Mouse (Mus musculus): ENCODE data around the gene Pou5f1. TPM values are rescaled to one million over a fixed set of nuclear protein-coding genes. Genes with fewer than 3 reads are reported as not detected.
"Not testable (repeated sequence)": the region's sequence is repeated elsewhere in the genome, so short reads cannot be mapped to it uniquely, and the experiment has no call there.

The Pou5f1 gene
- 0.09 TPM in 1 of 2 replicates, not detected in the other for polyA plus RNA-seq (2016; fragmentation: Nextera tagmentation; extraction: Ambion mirVana)

DNA sequence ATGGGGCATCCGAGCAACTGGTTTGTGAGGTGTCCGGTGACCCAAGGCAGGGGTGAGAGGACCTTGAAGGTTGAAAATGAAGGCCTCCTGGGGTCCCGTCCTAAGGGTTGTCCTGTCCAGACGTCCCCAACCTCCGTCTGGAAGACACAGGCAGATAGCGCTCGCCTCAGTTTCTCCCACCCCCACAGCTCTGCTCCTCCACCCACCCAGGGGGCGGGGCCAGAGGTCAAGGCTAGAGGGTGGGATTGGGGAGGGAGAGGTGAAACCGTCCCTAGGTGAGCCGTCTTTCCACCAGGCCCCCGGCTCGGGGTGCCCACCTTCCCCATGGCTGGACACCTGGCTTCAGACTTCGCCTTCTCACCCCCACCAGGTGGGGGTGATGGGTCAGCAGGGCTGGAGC lies at the start of gene Pou5f1:
Gene Pou5f1, plus strand, starts transcription at position 243 of the 400 bp plus-strand sequence.
- 23% methylated on average over 13 of the region's 13 CpGs for WGBS
- Histone ChIP-seq H3K27me3 (ENCODE audit: insufficient read depth, poor library complexity, severe bottlenecking) (peaks cover 72% of the 10 kb centered on the region), H3K9me3 (no peaks in the 10 kb centered on the region)

GRCm38 (mm10) chr17:35458247-35458646 lies 47.6 kb upstream of the Pou5f1 start:
- H3K27ac ChIP-seq; H3K27me3 ChIP-seq (ENCODE audit: insufficient read depth, poor library complexity, severe bottlenecking); DNase-seq (ENCODE audit: low spot score); H3K4me1 ChIP-seq; H3K4me3 ChIP-seq; H3K9me3 ChIP-seq; H3K36me3 ChIP-seq: not testable (repeated sequence)
- no CpG with 5 or more reads among the region's 1 CpGs for WGBS

More for the DNA sequence above, at the start of gene Pou5f1:
- no peak within 1 kb of the TSS for H3K4me3 ChIP-seq
- H3K4me1 ChIP-seq, result peaks cover 10% of the 10 kb centered on the region
- H3K36me3 ChIP-seq, result no peaks in the 10 kb centered on the region
- DNase-seq (ENCODE audit: low spot score), result no peak
- H3K27ac ChIP-seq, result no peak within 1 kb of the TSS; the same call in 1 of the 2 replicates

DNA sequence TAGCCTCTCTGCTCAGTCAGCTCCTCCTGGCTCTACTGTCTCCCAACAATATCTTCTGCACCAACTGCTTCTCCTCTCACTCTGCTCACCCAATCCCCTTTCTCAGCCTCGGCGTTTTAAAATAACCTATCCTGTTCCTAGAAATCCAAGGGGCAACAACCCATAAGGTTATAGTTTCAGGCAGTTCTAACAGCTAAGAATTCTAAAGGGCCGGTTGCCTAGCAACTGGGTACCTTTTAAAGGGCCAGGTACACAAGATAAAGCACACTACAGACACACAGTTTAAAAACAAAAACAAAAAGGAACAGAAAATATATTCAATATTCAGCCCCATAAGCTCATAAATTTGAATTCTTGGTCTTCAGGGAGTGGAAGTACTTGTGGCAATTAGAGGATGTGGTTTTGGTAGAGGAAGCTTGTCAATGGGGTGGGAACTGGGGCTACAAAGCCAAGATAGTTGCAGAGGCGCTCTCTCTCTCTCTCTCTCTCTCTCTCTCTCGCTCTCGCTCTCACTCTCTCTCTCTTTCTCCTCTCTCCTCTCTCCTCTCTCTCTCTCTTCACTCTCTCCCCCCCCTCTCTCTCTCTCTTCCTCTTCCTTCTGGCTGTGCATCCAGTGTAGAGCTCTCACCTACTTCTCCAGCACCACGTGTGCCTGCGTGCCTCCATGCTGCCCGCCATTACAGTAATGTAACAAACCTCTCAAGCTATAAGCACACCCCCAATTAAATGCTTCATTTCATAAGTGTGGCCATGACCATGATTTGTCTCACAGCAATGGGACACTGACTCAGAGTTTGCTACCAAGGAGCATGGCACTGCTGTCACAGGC lies 45.1 kb upstream of the Pou5f1 start:
- not testable (repeated sequence) for H3K27ac ChIP-seq; H3K4me1 ChIP-seq; H3K27me3 ChIP-seq (ENCODE audit: insufficient read depth, poor library complexity, severe bottlenecking); H3K4me3 ChIP-seq; H3K9me3 ChIP-seq; H3K36me3 ChIP-seq; DNase-seq (ENCODE audit: low spot score)
- WGBS, result 63% methylated on average over 3 of the region's 9 CpGs

DNA sequence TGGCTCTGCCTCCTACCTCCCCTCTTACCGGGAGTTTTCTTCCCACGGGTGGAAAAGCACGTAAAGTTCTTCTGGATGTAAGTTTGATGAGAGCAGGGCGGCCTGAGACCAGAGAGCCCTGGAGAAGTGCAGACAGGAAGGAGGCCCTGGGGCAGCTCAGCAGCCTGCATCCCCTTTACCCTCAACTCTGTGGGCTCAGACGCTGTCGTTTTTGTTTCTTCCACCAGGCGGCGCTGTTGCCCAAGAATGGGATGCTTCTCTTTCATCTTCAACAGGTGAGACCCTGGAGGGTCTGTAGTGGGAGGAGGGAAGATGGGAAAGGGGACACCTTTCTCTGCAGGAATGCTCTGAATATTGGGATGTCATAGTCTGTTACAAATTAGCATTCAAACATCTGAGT lies 40.2 kb upstream of the Pou5f1 start:
- peaks cover 25% of the 10 kb centered on the region for H3K27me3 ChIP-seq (ENCODE audit: insufficient read depth, poor library complexity, severe bottlenecking)
- H3K9me3 ChIP-seq; DNase-seq (ENCODE audit: low spot score); H3K36me3 ChIP-seq; H3K4me3 ChIP-seq; H3K27ac ChIP-seq: not testable (repeated sequence)
- WGBS, result 7% methylated on average over 8 of the region's 8 CpGs
- peaks cover 10% of the 10 kb centered on the region for H3K4me1 ChIP-seq

GRCm38 (mm10) chr17:35468936-35469335 lies 36.9 kb upstream of the Pou5f1 start:
- Histone ChIP-seq H3K4me1 (peaks cover 12% of the 10 kb centered on the region), H3K27me3 (ENCODE audit: insufficient read depth, poor library complexity, severe bottlenecking) (peaks cover 53% of the 10 kb centered on the region)
- H3K4me3 ChIP-seq; DNase-seq (ENCODE audit: low spot score); H3K9me3 ChIP-seq; H3K36me3 ChIP-seq; H3K27ac ChIP-seq: not testable (repeated sequence)
- WGBS, result 50% methylated on average over 3 of the region's 3 CpGs

DNA sequence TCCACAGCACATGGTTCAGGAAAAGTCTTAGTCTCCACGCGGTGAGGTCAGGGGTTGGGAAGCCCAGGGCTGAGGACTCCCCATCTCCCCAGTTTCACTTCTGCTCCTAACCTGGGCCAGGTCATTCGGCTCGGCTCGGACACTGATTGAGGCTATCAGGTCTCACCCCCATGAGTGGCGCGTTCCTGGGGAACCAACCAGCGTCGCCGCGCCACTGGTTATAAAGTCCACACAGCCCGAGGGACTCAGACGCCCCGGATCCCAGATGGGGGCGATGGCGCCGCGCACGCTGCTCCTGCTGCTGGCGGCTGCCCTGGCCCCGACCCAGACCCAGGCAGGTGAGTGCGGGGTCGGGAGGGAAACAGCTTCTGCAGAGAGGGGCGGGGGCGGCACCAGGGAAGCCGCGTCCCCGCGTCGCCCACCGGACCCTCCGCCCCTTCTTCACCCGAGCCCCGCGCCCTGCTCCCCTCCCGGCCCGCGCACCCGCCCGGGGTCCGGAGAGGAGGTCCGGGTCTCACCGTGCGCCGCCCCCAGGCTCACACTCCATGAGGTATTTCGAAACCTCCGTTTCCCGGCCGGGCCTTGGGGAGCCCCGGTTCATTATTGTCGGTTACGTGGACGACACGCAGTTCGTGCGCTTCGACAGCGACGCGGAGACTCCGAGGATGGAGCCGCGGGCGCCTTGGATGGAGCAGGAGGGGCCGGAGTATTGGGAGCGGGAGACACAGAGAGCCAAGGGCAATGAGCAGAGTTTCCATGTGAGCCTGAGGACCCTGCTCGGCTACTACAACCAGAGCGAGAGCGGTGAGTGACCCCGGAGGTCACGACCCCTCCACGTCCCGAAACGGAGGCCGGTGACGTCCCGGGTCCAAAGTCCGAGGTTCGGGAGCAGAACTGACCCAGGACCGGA lies 35.7 kb upstream of the Pou5f1 start, which contains the start of gene H2-Q10:
Gene H2-Q10, plus strand, starts transcription at position 248 of the 910 bp plus-strand sequence.
- peaks cover 58% of the 10 kb centered on the region for H3K27me3 ChIP-seq (ENCODE audit: insufficient read depth, poor library complexity, severe bottlenecking)
- no peaks in the 10 kb centered on the region for H3K36me3 ChIP-seq
- H3K4me3 ChIP-seq, result peak within 1 kb of the TSS; percentile 61
- peaks cover 12% of the 10 kb centered on the region for H3K4me1 ChIP-seq
- peak within 1 kb of the TSS; percentile 7; the same call in 1 of the 2 replicates for H3K27ac ChIP-seq
- WGBS, result under 1% methylated on average over 80 of the region's 80 CpGs
- no peaks in the 10 kb centered on the region for H3K9me3 ChIP-seq
- no peak for DNase-seq (ENCODE audit: low spot score)

DNA sequence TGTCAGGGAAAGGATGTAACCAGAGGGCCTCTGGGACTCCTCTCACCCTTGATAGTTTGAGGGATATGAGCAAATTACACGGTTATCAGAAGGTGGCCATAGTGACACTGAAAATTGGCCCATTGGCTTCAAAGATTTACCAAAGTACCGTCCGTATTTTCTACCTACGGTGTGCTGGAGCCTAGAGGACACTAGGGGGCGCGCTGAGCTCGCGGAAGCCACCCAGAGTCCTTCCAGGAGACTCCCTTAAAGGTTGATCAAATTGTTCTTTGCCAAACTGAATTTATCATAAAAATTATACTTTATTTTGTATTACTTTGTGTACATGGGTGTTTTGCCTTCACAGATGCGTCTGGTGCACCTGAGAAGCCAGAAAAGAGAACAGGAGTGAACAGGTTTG lies 21.8 kb upstream of the Pou5f1 start:
- no peak for DNase-seq (ENCODE audit: low spot score)
- H3K27ac ChIP-seq, result no peak overlapping the region
- WGBS, result 2% methylated on average over 9 of the region's 9 CpGs

GRCm38 (mm10) chr17:35485702-35486101 lies 20.1 kb upstream of the Pou5f1 start:
- Histone ChIP-seq H3K36me3 (no peaks in the 10 kb centered on the region), H3K27ac (peak overlapping the region; percentile 53; the same call in 1 of the 2 replicates), H3K4me3 (no peak overlapping the region), H3K9me3 (no peaks in the 10 kb centered on the region), H3K4me1 (peaks cover 5% of the 10 kb centered on the region; the same call in 1 of the 2 replicates), H3K27me3 (ENCODE audit: insufficient read depth, poor library complexity, severe bottlenecking) (0 out of 2 replicates have a peak, but pooled peaks cover 4% of the 10 kb centered on the region)
- DNase-seq (ENCODE audit: low spot score), result no peak
- WGBS, result 40% methylated on average over 4 of the region's 4 CpGs

More for the DNA sequence above, 21.8 kb upstream of the Pou5f1 start:
- Histone ChIP-seq H3K4me1 (peaks cover 5% of the 10 kb centered on the region; the same call in 1 of the 2 replicates), H3K36me3 (no peaks in the 10 kb centered on the region), H3K4me3 (no peak overlapping the region), H3K27me3 (ENCODE audit: insufficient read depth, poor library complexity, severe bottlenecking) (no peaks in the 10 kb centered on the region), H3K9me3 (no peaks in the 10 kb centered on the region)

- WGBS, result 40% methylated on average over 10 of the region's 10 CpGs
- Histone ChIP-seq H3K27ac (no peak overlapping the region), H3K27me3 (ENCODE audit: insufficient read depth, poor library complexity, severe bottlenecking) (0 out of 2 replicates have a peak, but pooled peaks cover 4% of the 10 kb centered on the region), H3K9me3 (no peaks in the 10 kb centered on the region), H3K4me1 (peaks cover 5% of the 10 kb centered on the region; the same call in 1 of the 2 replicates), H3K4me3 (no peak overlapping the region), H3K36me3 (no peaks in the 10 kb centered on the region)
- no peak for DNase-seq (ENCODE audit: low spot score)
These were observed 19.1 kb upstream of the Pou5f1 start for GRCm38 (mm10) chr17:35486726-35487125.

DNA sequence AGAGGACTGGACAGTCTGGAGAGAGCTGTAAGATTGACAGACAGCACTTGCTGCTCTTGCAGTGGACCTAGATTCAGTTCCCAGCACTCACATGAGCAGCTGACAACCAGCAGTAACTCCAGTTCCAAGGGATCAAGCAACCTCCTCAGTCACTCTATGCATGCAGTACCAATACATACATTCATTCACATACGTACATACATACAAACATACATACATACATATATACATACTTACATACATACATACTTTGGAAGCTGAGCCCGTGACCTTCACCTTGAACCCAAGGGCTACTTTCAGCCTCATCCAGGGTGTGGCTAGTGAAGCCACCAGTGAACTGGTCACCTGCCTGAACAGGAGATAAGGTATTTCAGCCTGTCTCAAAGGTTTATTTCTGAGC lies 17.8 kb upstream of the Pou5f1 start:
- no peak overlapping the region for H3K4me3 ChIP-seq
- H3K36me3 ChIP-seq, result no peaks in the 10 kb centered on the region
- no peak overlapping the region for H3K27ac ChIP-seq
- WGBS, result 94% methylated on average over 2 of the region's 2 CpGs
- H3K9me3 ChIP-seq, result no peaks in the 10 kb centered on the region
- DNase-seq (ENCODE audit: low spot score), result no peak
- 0 out of 2 replicates have a peak, but pooled peaks cover 4% of the 10 kb centered on the region for H3K27me3 ChIP-seq (ENCODE audit: insufficient read depth, poor library complexity, severe bottlenecking)
- H3K4me1 ChIP-seq, result peaks cover 5% of the 10 kb centered on the region; the same call in 1 of the 2 replicates

DNA sequence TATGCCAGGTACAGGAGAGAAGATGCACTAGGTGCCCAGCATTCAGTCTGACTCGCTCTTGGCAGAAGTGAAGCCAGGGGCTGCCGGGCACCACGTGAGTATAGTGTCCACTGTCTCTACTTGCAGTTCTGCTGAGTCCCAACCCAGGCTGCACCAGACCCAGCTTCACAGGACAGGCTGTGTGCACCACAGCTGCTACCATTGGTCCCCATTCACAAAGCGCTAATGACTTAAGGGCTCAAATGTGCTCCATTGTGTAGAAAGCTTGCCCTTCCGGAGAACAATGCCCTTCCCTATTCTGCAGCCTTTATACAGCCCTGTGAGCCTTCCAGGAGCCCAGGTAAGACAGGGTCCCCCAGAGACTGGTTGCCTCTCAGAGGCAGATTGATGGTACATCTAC lies 15.5 kb upstream of the Pou5f1 start:
- no peak for DNase-seq (ENCODE audit: low spot score)
- H3K9me3 ChIP-seq, result no peaks in the 10 kb centered on the region
- H3K4me3 ChIP-seq, result no peak overlapping the region
- H3K36me3 ChIP-seq, result no peaks in the 10 kb centered on the region
- WGBS, result 74% methylated on average over 5 of the region's 5 CpGs
- no peak overlapping the region for H3K27ac ChIP-seq
- H3K4me1 ChIP-seq, result peaks cover 5% of the 10 kb centered on the region; the same call in 1 of the 2 replicates
- H3K27me3 ChIP-seq (ENCODE audit: insufficient read depth, poor library complexity, severe bottlenecking), result 0 out of 2 replicates have a peak, but pooled peaks cover 4% of the 10 kb centered on the region

- Histone ChIP-seq H3K36me3 (no peaks in the 10 kb centered on the region), H3K4me3 (no peak overlapping the region), H3K4me1 (no peaks in the 10 kb centered on the region), H3K27ac (no peak overlapping the region), H3K27me3 (ENCODE audit: insufficient read depth, poor library complexity, severe bottlenecking) (0 out of 2 replicates have a peak, but pooled peaks cover 3% of the 10 kb centered on the region), H3K9me3 (no peaks in the 10 kb centered on the region)
- DNase-seq (ENCODE audit: low spot score), result no peak
- 84% methylated on average over 7 of the region's 7 CpGs for WGBS
These were observed 8.7 kb upstream of the Pou5f1 start for GRCm38 (mm10) chr17:35497124-35497523.
